Mouse (Mus musculus) spleen, adult 2 months (tissue): ENCODE data around the gene Nxf1.

ENCODE experiments used
- CTCF ChIP-seq: fragments of 200-500 bp; IDR thresholded peaks from 2 replicates; pipeline ENCODE4 v1.5.1; 2011; ENCODE audit warnings: mild to moderate bottlenecking, inconsistent platforms; ENCODE audit not compliant: insufficient read depth, insufficient read length, insufficient replicate concordance; ENCODE audit errors: extremely low read depth
- POLR2A ChIP-seq: fragments of 200-500 bp; IDR thresholded peaks from 2 replicates; pipeline ENCODE4 v1.6.1; 2011; ENCODE audit warnings: low read depth, low read length, inconsistent platforms

- no peak for TF ChIP-seq CTCF
- TF ChIP-seq POLR2A = no peak
Measured at GRCm38 (mm10) chr19:8788521-8788920, 31.6 kb downstream of the Nxf1 start.
